Mouse (Mus musculus) lung, postnatal 0 days (tissue): ENCODE measurements around the gene Keap1.
A peak's percentile ranks its signal among the peaks of the same experiment; 100 is the strongest.

Source experiments
- CTCF ChIP-seq: IDR thresholded peaks from 2 replicates; pipeline ENCODE4 v1.5.1; 2016; ENCODE audit warnings: antibody characterized with exemption, mild to moderate bottlenecking
- EP300 ChIP-seq: IDR thresholded peaks from 2 replicates; pipeline ENCODE4 v1.6.1; 2016; ENCODE audit warnings: antibody characterized with exemption, mild to moderate bottlenecking, control low read depth

- no peak for TF ChIP-seq EP300
- peak; percentile 74 for TF ChIP-seq CTCF
These were observed 17.7 kb downstream of the Keap1 start for GRCm38 (mm10) chr9:21221383-21221929.
